Mouse (Mus musculus) cerebellum, adult 9-10 months (tissue): ENCODE results near the gene Wnt7b.

Experiments
- DNase-seq: peaks from one replicate; pipeline ENCODE4 v3.0.0; 2022

Wnt7b gene

GRCm38 (mm10) chr15:85600696-85601094, 18.4 kb upstream of the Wnt7b start:
- no peak for DNase-seq

GRCm38 (mm10) chr15:85599887-85600695, 17.8 kb upstream of the Wnt7b start:
- no peak for DNase-seq

GRCm38 (mm10) chr15:85598984-85599886, 17.0 kb upstream of the Wnt7b start:
- peak; percentile 86 for DNase-seq

GRCm38 (mm10) chr15:85598443-85598842, 16.2 kb upstream of the Wnt7b start:
- no peak for DNase-seq

GRCm38 (mm10) chr15:85597403-85597802, 15.1 kb upstream of the Wnt7b start:
- peak; percentile 43 for DNase-seq

GRCm38 (mm10) chr15:85592674-85593073, 10.4 kb upstream of the Wnt7b start:
- no peak for DNase-seq

- no peak for DNase-seq
These were observed 8.6 kb upstream of the Wnt7b start for GRCm38 (mm10) chr15:85590831-85591230.

GRCm38 (mm10) chr15:85583504-85583903, 1.2 kb upstream of the Wnt7b start:
- DNase-seq, result peak; percentile 59

- DNase-seq, result peak; percentile 77
These were observed 751 bp upstream of the Wnt7b start for GRCm38 (mm10) chr15:85583024-85583423.

- DNase-seq, result no peak
These were observed 659 bp downstream of the Wnt7b start for GRCm38 (mm10) chr15:85581563-85582064.

- no peak for DNase-seq
These were observed 1.2 kb downstream of the Wnt7b start for GRCm38 (mm10) chr15:85580934-85581562.

- no peak for DNase-seq
These were observed 1.8 kb downstream of the Wnt7b start for GRCm38 (mm10) chr15:85580483-85580882.

GRCm38 (mm10) chr15:85577583-85578460, 4.5 kb downstream of the Wnt7b start:
- no peak for DNase-seq

- DNase-seq, result no peak
These were observed 5.5 kb downstream of the Wnt7b start for GRCm38 (mm10) chr15:85576511-85577440.

GRCm38 (mm10) chr15:85576110-85576509, 6.2 kb downstream of the Wnt7b start:
- no peak for DNase-seq

- DNase-seq, result no peak
These were observed 7.7 kb downstream of the Wnt7b start for GRCm38 (mm10) chr15:85574558-85574957.

GRCm38 (mm10) chr15:85574086-85574485, 8.2 kb downstream of the Wnt7b start:
- no peak for DNase-seq

- no peak for DNase-seq
These were observed 9.5 kb downstream of the Wnt7b start for GRCm38 (mm10) chr15:85572619-85573254.

GRCm38 (mm10) chr15:85569995-85570734, 12.1 kb downstream of the Wnt7b start:
- no peak for DNase-seq
